Mouse (Mus musculus): ENCODE measurements around the gene Gab2.

- no peak for TF ChIP-seq CTCF (IDR thresholded peaks at IDR 0.05; ENCODE audit: low read depth)
- TF ChIP-seq EP300 (IDR thresholded peaks at IDR 0.05; ENCODE audit: low read depth): no peak
Observed at GRCm38 (mm10) chr7:97079651-97080365, 1.6 kb upstream of the Gab2 start.

All from liver, postnatal 0 days (tissue).